Mouse (Mus musculus) myocyte (in vitro differentiated cells): Measurements from ENCODE around the gene Fbxl14. TPM values are rescaled to one million over a fixed set of nuclear protein-coding genes. Genes with fewer than 3 reads are reported as not detected.
"Not testable (repeated sequence)": the region's sequence is repeated elsewhere in the genome, so short reads cannot be mapped to it uniquely, and the experiment has no call there.

Source experiments
- H3K27me3 ChIP-seq: one replicate; pipeline ENCODE4 v1.6.1; 2011; ENCODE audit not compliant: control insufficient read depth, insufficient read depth, insufficient read length
- H3K36me3 ChIP-seq: one replicate; pipeline ENCODE4 v1.6.1; 2011; ENCODE audit not compliant: control insufficient read depth, insufficient read depth
- H3K4me2 ChIP-seq: one replicate; pipeline ENCODE4 v1.6.1; 2011; ENCODE audit warnings: low read depth, control low read depth
- H3K4me3 ChIP-seq: one replicate; pipeline ENCODE4 v1.5.1; 2011; ENCODE audit warnings: mild to moderate bottlenecking, control low read depth, moderate library complexity
- H3K79me2 ChIP-seq: one replicate; pipeline ENCODE4 v1.6.1; 2011; ENCODE audit not compliant: control insufficient read depth, insufficient read depth
- H3ac ChIP-seq: one replicate; pipeline ENCODE4 v1.6.1; 2011; ENCODE audit not compliant: control insufficient read depth, insufficient read length
- CEBPB ChIP-seq: IDR thresholded peaks from 2 replicates; pipeline ENCODE4 v1.6.1; 2011; ENCODE audit warnings: mild to moderate bottlenecking, moderate library complexity; ENCODE audit not compliant: poor library complexity, insufficient read depth, severe bottlenecking
- E2F4 ChIP-seq: IDR thresholded peaks from one replicate; pipeline ENCODE4 v1.6.1; 2011; ENCODE audit warnings: mild to moderate bottlenecking, control low read depth, moderate library complexity; ENCODE audit not compliant: insufficient read depth
- MAX ChIP-seq: IDR thresholded peaks from one replicate; pipeline ENCODE4 v1.6.1; 2011; ENCODE audit warnings: low read depth, mild to moderate bottlenecking, control low read depth
- MYOD1 ChIP-seq, 3 experiments: IDR thresholded peaks; one replicate each; pipeline ENCODE4 v1.6.1; 2011; ENCODE audit warnings: control low read depth in 2 of 3, low read depth in 2 of 3, mild to moderate bottlenecking in 2 of 3, moderate library complexity in 1 of 3; ENCODE audit not compliant: insufficient read length in 2 of 3, control insufficient read depth in 1 of 3
- MYOG ChIP-seq, 3 experiments: IDR thresholded peaks; one replicate each; pipeline ENCODE4 v1.6.1; 2011; ENCODE audit warnings: control low read depth in 2 of 3, low read depth in 2 of 3, mild to moderate bottlenecking in 2 of 3; ENCODE audit not compliant: insufficient read length in 2 of 3, control insufficient read depth in 1 of 3, insufficient read depth in 1 of 3
- POLR2A ChIP-seq: IDR thresholded peaks from one replicate; pipeline ENCODE4 v1.6.1; 2011; ENCODE audit warnings: low read depth, mild to moderate bottlenecking, control low read depth, moderate library complexity; ENCODE audit not compliant: insufficient read length
- POLR2AphosphoS2 ChIP-seq: IDR thresholded peaks from one replicate; pipeline ENCODE4 v1.6.1; 2011; ENCODE audit warnings: low read depth, control low read depth; ENCODE audit not compliant: insufficient read length
- REST ChIP-seq: IDR thresholded peaks from one replicate; pipeline ENCODE4 v1.6.1; 2011; ENCODE audit warnings: mild to moderate bottlenecking, control low read depth, moderate library complexity; ENCODE audit not compliant: insufficient read depth, insufficient read length
- SRF ChIP-seq: IDR thresholded peaks from one replicate; pipeline ENCODE4 v1.6.1; 2011; ENCODE audit warnings: low read depth; ENCODE audit not compliant: control insufficient read depth, insufficient read length
- TCF12 ChIP-seq: IDR thresholded peaks from one replicate; pipeline ENCODE4 v1.6.1; 2011; ENCODE audit warnings: mild to moderate bottlenecking, control low read depth; ENCODE audit not compliant: poor library complexity, insufficient read depth, severe bottlenecking
- TCF3 ChIP-seq: IDR thresholded peaks from one replicate; pipeline ENCODE4 v1.6.1; 2011; ENCODE audit warnings: low read depth, control low read depth; ENCODE audit not compliant: insufficient read length
- USF1 ChIP-seq: IDR thresholded peaks from one replicate; pipeline ENCODE4 v1.6.1; 2011; ENCODE audit warnings: low read depth, mild to moderate bottlenecking, control low read depth, moderate library complexity
- polyA plus RNA-seq: library from polyadenylated mRNA; unstranded; fragments of >200 nt; fragmentation: generic; extraction: Trizol; gene quantifications from one replicate; pipeline ENCODE4 v1.2.1, GENCODE M21; 2012; ENCODE audit warnings: missing spikeins

Gene Fbxl14
- polyA plus RNA-seq, 1 experiment, result 13.1 TPM

DNA sequence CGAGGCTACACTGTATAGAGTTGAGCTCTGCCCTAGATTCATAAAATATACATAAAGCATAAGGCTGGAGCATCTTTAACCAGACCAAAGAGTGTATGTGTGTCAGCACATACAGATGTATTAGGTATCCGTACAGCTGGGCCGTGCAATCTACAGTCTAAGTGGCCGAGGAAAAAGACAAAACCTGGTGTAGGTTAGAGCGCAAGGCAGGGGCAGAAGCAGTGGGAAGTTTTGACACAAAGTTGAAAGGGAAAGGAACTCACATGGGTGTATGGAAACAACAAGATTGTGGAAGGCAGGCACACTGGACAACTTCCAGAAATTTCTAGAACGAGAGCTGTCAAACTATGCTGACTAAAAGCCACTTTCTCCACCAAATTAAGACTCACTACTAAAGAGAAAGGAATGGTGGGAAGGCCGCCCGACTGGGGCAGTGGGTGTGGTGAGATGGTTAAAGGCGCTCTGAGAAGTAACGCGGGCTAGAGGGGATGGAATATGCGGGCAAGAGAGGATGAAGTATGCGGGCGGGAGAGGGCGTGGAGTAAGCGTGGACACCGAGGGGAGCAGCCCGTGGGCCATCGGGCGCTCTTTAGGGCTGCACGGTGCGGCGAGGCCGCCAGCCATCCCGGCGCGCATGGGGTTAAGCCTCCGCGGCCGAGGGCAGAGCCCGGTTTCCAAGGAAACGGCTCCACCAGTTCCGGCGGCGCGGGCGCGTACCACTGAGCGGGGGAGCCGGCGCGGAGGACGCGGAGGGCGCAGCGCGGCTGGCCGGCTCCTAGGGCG is 717 bp upstream of the Fbxl14 start:
- TF ChIP-seq CEBPB (no peak), MYOG (IDR thresholded peaks at IDR 0.05; ENCODE audit: control insufficient read depth in 1 of 3, insufficient read depth in 1 of 3, insufficient read length in 2 of 3, low read depth in 2 of 3) (peak in 1 of 3 experiments; percentile 36), POLR2A (peak; percentile 69), POLR2AphosphoS2 (peak; percentile 72), TCF12 (no peak), USF1 (no peak), TCF3 (no peak), REST (no peak), SRF (no peak)
- peak overlapping the region; percentile 66 for H3K4me3 ChIP-seq
- peak overlapping the region; percentile 85 for H3K4me2 ChIP-seq
- peak overlapping the region; percentile 26 for H3ac ChIP-seq
- no peaks in the 10 kb centered on the region for H3K36me3 ChIP-seq
- H3K27me3 ChIP-seq, result no peaks in the 10 kb centered on the region
- H3K79me2 ChIP-seq, result peaks cover 36% of the 10 kb centered on the region

DNA sequence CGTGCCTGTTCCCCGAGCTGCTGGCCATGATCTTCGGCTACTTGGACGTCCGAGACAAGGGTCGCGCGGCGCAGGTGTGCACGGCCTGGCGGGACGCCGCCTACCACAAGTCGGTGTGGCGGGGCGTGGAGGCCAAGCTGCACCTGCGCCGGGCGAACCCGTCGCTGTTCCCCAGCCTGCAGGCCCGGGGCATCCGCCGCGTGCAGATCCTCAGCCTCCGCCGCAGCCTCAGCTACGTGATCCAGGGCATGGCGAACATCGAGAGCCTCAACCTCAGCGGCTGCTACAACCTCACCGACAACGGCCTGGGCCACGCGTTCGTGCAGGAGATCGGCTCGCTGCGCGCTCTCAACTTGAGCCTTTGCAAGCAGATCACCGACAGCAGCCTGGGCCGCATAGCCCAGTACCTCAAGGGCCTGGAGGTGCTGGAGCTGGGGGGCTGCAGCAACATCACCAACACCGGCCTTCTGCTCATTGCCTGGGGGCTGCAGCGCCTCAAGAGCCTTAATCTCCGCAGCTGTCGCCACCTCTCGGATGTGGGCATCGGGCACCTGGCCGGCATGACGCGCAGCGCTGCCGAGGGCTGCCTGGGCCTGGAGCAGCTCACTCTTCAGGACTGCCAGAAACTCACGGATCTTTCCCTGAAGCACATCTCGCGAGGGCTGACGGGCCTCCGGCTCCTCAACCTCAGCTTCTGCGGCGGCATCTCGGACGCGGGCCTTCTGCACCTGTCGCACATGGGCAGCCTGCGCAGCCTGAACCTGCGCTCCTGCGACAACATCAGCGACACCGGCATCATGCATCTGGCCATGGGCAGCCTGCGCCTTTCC is 623 bp downstream of the Fbxl14 start:
- H3ac ChIP-seq, result peak overlapping the region; percentile 26
- peak overlapping the region; percentile 66 for H3K4me3 ChIP-seq
- peak overlapping the region; percentile 94 for H3K4me2 ChIP-seq
- no peaks in the 10 kb centered on the region for H3K27me3 ChIP-seq
- H3K36me3 ChIP-seq, result no peaks in the 10 kb centered on the region
- no peak for TF ChIP-seq REST
- peak; percentile 42 for TF ChIP-seq POLR2AphosphoS2
- peak in 1 of 3 experiments; percentile 74 for TF ChIP-seq MYOG (IDR thresholded peaks at IDR 0.05; ENCODE audit: control insufficient read depth in 1 of 3, insufficient read depth in 1 of 3, insufficient read length in 2 of 3, low read depth in 2 of 3)
- TF ChIP-seq TCF12, result no peak
- peak in 2 of 3 experiments; percentile 45 to 70 for TF ChIP-seq MYOD1 (IDR thresholded peaks at IDR 0.05; ENCODE audit: control insufficient read depth in 1 of 3, insufficient read length in 2 of 3, low read depth in 2 of 3)
- no peak for TF ChIP-seq USF1
- TF ChIP-seq E2F4, result no peak
- TF ChIP-seq SRF, result no peak
- peaks cover 36% of the 10 kb centered on the region for H3K79me2 ChIP-seq

DNA sequence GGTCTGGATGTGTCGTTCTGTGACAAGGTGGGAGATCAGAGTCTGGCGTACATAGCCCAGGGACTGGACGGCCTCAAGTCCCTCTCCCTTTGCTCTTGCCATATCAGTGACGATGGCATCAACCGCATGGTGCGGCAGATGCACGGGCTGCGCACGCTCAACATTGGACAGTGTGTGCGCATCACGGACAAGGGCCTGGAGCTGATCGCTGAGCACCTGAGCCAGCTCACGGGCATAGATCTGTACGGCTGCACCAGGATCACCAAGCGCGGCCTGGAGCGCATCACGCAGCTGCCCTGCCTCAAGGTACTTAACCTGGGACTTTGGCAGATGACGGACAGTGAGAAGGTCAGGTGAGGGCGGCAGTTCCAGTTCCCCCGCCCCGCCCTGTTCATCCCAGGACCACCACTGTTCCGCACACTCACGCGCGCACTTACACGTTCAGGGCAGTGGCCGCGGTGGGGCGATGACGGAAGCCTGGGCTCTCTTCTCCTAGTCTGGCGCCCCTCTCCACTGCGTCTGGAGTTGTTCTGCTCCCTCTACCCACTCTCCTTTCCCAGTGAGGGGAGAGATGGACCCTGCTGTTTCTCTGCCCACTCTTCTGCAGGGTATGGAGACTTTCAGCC is 1.4 kb downstream of the Fbxl14 start:
- H3K79me2 ChIP-seq, result peaks cover 36% of the 10 kb centered on the region
- peak overlapping the region; percentile 26 for H3ac ChIP-seq
- H3K27me3 ChIP-seq, result no peaks in the 10 kb centered on the region
- H3K36me3 ChIP-seq, result no peaks in the 10 kb centered on the region
- peak overlapping the region; percentile 66 for H3K4me3 ChIP-seq
- no peak for TF ChIP-seq TCF12
- TF ChIP-seq E2F4, result no peak
- TF ChIP-seq POLR2A, result no peak
- no peak for TF ChIP-seq MYOG (IDR thresholded peaks at IDR 0.05; ENCODE audit: control insufficient read depth in 1 of 3, insufficient read depth in 1 of 3, insufficient read length in 2 of 3, low read depth in 2 of 3)
- TF ChIP-seq POLR2AphosphoS2, result no peak
- TF ChIP-seq REST, result no peak
- no peak for TF ChIP-seq USF1
- no peak for TF ChIP-seq SRF
- TF ChIP-seq MAX, result no peak
- peak overlapping the region; percentile 94 for H3K4me2 ChIP-seq

DNA sequence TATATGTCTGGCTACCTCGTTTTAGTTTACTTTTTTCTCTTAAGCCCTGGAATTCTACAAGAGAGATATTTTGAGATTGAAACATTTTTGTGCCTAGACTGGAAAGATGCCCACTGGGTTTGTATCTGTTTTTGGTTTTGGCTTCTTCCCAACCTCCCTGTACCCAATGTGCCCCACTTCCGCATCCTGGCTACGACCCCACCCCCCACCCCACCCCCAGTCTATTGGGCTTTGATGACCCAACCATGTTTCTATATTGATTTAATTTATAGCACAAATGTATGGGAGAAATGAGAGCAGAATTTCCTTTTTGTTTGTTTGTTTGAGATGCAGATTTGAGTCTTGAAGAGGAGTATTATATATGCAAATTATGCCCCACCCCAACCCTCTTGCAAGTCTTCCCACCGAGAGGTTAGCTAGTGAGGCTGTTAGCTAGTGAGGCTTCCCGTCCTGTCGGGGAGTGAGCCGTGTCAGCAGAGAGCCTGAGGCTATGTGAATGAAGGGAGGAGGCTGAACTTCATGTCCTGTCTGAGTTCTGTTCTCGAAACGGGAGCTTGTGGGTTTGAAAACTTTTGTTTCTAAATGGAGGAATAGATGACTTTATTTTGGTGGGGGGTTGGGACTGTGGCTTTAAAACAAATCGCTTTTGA is 2.4 kb downstream of the Fbxl14 start:
- not testable (repeated sequence) for H3K36me3 ChIP-seq, H3K27me3 ChIP-seq, H3ac ChIP-seq
- Histone ChIP-seq H3K4me3 (peak overlapping the region; percentile 66), H3K4me2 (peak overlapping the region; percentile 94), H3K79me2 (peaks cover 36% of the 10 kb centered on the region)
